Mouse (Mus musculus) myocyte (in vitro differentiated cells): Measurements from ENCODE around the gene Cers6.

Source experiments
- CEBPB ChIP-seq: IDR thresholded peaks from 2 replicates; pipeline ENCODE4 v1.6.1; 2011; ENCODE audit warnings: mild to moderate bottlenecking, moderate library complexity; ENCODE audit not compliant: poor library complexity, insufficient read depth, severe bottlenecking
- E2F4 ChIP-seq: IDR thresholded peaks from one replicate; pipeline ENCODE4 v1.6.1; 2011; ENCODE audit warnings: mild to moderate bottlenecking, control low read depth, moderate library complexity; ENCODE audit not compliant: insufficient read depth
- MAX ChIP-seq: IDR thresholded peaks from one replicate; pipeline ENCODE4 v1.6.1; 2011; ENCODE audit warnings: low read depth, mild to moderate bottlenecking, control low read depth
- MYOD1 ChIP-seq, 3 experiments: IDR thresholded peaks; one replicate each; pipeline ENCODE4 v1.6.1; 2011; ENCODE audit warnings: control low read depth in 2 of 3, low read depth in 2 of 3, mild to moderate bottlenecking in 2 of 3, moderate library complexity in 1 of 3; ENCODE audit not compliant: insufficient read length in 2 of 3, control insufficient read depth in 1 of 3
- MYOG ChIP-seq, 3 experiments: IDR thresholded peaks; one replicate each; pipeline ENCODE4 v1.6.1; 2011; ENCODE audit warnings: control low read depth in 2 of 3, low read depth in 2 of 3, mild to moderate bottlenecking in 2 of 3; ENCODE audit not compliant: insufficient read length in 2 of 3, control insufficient read depth in 1 of 3, insufficient read depth in 1 of 3
- POLR2A ChIP-seq: IDR thresholded peaks from one replicate; pipeline ENCODE4 v1.6.1; 2011; ENCODE audit warnings: low read depth, mild to moderate bottlenecking, control low read depth, moderate library complexity; ENCODE audit not compliant: insufficient read length
- POLR2AphosphoS2 ChIP-seq: IDR thresholded peaks from one replicate; pipeline ENCODE4 v1.6.1; 2011; ENCODE audit warnings: low read depth, control low read depth; ENCODE audit not compliant: insufficient read length
- REST ChIP-seq: IDR thresholded peaks from one replicate; pipeline ENCODE4 v1.6.1; 2011; ENCODE audit warnings: mild to moderate bottlenecking, control low read depth, moderate library complexity; ENCODE audit not compliant: insufficient read depth, insufficient read length
- SRF ChIP-seq: IDR thresholded peaks from one replicate; pipeline ENCODE4 v1.6.1; 2011; ENCODE audit warnings: low read depth; ENCODE audit not compliant: control insufficient read depth, insufficient read length
- TCF12 ChIP-seq: IDR thresholded peaks from one replicate; pipeline ENCODE4 v1.6.1; 2011; ENCODE audit warnings: mild to moderate bottlenecking, control low read depth; ENCODE audit not compliant: poor library complexity, insufficient read depth, severe bottlenecking
- TCF3 ChIP-seq: IDR thresholded peaks from one replicate; pipeline ENCODE4 v1.6.1; 2011; ENCODE audit warnings: low read depth, control low read depth; ENCODE audit not compliant: insufficient read length
- USF1 ChIP-seq: IDR thresholded peaks from one replicate; pipeline ENCODE4 v1.6.1; 2011; ENCODE audit warnings: low read depth, mild to moderate bottlenecking, control low read depth, moderate library complexity

DNA sequence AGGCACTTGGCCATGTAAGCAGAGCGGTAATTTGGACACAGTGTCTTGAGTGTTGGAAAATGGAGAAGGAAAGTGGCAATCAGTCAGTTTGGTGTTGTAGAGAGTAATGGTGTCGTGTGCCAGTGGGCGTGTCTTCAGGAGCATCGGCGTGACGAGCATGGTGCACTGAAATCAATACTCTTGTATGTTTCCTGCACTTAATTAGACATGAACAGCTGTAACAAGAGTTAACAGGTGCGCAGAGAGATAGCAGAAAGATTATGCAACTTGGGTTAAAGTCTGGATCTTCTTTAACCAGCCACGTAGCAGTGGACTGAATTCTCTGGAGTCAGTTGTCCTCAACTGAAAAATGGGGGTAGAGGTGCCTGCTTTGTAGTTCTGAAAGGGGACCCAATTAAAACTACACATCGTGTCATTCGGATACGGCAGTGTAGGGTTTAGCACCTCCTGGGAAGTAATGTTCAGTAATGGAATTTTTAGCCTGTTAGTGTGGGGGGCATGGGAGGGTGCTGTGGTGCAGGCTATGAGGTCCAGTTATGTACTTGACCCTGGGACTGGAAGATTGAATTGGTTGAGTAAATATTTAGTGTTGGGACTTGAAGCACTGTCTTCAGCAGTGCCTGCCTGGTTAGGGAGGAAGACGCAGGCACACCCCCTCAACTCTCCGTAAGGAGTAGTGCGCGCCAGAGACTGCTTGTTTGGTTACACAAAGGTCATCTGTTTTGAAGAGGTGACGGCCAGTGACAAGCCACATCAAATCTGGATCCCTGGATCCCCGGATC, 9.9 kb downstream of the Cers6 start:
- TF ChIP-seq POLR2A (no peak), E2F4 (no peak), TCF12 (peak; percentile 75), CEBPB (peak; percentile 82), MAX (no peak), USF1 (no peak), MYOG (IDR thresholded peaks at IDR 0.05; ENCODE audit: control insufficient read depth in 1 of 3, insufficient read depth in 1 of 3, insufficient read length in 2 of 3, low read depth in 2 of 3) (peak in 2 of 3 experiments; percentile 69 to 75), SRF (no peak), POLR2AphosphoS2 (no peak), MYOD1 (IDR thresholded peaks at IDR 0.05; ENCODE audit: control insufficient read depth in 1 of 3, insufficient read length in 2 of 3, low read depth in 2 of 3) (peak; percentile 43 to 88 (median 87)), REST (no peak), TCF3 (no peak)
